Mouse (Mus musculus) kidney, postnatal 36 days (tissue): Measurements from ENCODE around the gene Tcte2.
"Not testable (repeated sequence)": the region's sequence is repeated elsewhere in the genome, so short reads cannot be mapped to it uniquely, and the experiment has no call there.

ENCODE experiments used
- DNase-seq, 2 experiments: peaks; one replicate each; pipeline ENCODE4 v3.0.0; 2021 to 2022; ENCODE audit warnings: mixed read lengths in 2 of 2

The Tcte2 gene

GRCm38 (mm10) chr17:13682378-13683026, 79.1 kb downstream of the Tcte2 start:
- DNase-seq, result peak; percentile 51 to 53

GRCm38 (mm10) chr17:13681686-13682085, 79.9 kb downstream of the Tcte2 start:
- DNase-seq, result no peak

- DNase-seq, result no peak
Measured at GRCm38 (mm10) chr17:13681126-13681525, 80.5 kb downstream of the Tcte2 start.

GRCm38 (mm10) chr17:13680318-13680717, 81.3 kb downstream of the Tcte2 start:
- no peak for DNase-seq

GRCm38 (mm10) chr17:13679725-13680124, 81.9 kb downstream of the Tcte2 start:
- DNase-seq, result no peak

GRCm38 (mm10) chr17:13677225-13678148, 84.1 kb downstream of the Tcte2 start:
- DNase-seq, result no peak

GRCm38 (mm10) chr17:13676099-13676498, 85.5 kb downstream of the Tcte2 start:
- DNase-seq, result not testable (repeated sequence)

- DNase-seq, result peak in 1 of 2 experiments; percentile 45
Measured at GRCm38 (mm10) chr17:13675630-13676029, 86.0 kb downstream of the Tcte2 start.

GRCm38 (mm10) chr17:13674695-13675306, 86.8 kb downstream of the Tcte2 start:
- peak; percentile 58 to 70 for DNase-seq

- peak; percentile 50 to 66 for DNase-seq
Measured at GRCm38 (mm10) chr17:13671732-13672131, 89.9 kb downstream of the Tcte2 start.

GRCm38 (mm10) chr17:13670227-13670626, 91.4 kb downstream of the Tcte2 start:
- no peak for DNase-seq

GRCm38 (mm10) chr17:13669206-13669605, 92.4 kb downstream of the Tcte2 start:
- peak; percentile 50 to 72 for DNase-seq

GRCm38 (mm10) chr17:13668052-13669015, 93.3 kb downstream of the Tcte2 start:
- peak; percentile 48 to 55 for DNase-seq

- no peak for DNase-seq
Measured at GRCm38 (mm10) chr17:13667006-13667405, 94.6 kb downstream of the Tcte2 start.

- peak; percentile 45 to 58 for DNase-seq
Measured at GRCm38 (mm10) chr17:13665731-13666130, 95.9 kb downstream of the Tcte2 start.

- DNase-seq, result peak in 1 of 2 experiments; percentile 57
Measured at GRCm38 (mm10) chr17:13663386-13664166, 98.0 kb downstream of the Tcte2 start.
